Mouse (Mus musculus) forebrain, embryonic 10.5 days (tissue): Measurements from ENCODE around the gene Pycard. TPM values are rescaled to one million over a fixed set of nuclear protein-coding genes. Genes with fewer than 3 reads are reported as not detected.
"Not testable (repeated sequence)": the region's sequence is repeated elsewhere in the genome, so short reads cannot be mapped to it uniquely, and the experiment has no call there.

Experiments used
- DNase-seq: peaks from one replicate; pipeline ENCODE4 v3.0.0-alpha.2; 2017; ENCODE audit warnings: low spot score; ENCODE audit errors: extremely low spot score
- H3K27ac ChIP-seq: fragments of 300-500 bp; sonication (generic); 2 replicates; pipeline ENCODE4 v1.5.1; 2016; ENCODE audit warnings: mild to moderate bottlenecking
- H3K27me3 ChIP-seq: fragments of 300-500 bp; sonication (generic); 2 replicates; pipeline ENCODE4 v1.6.1; 2016; ENCODE audit warnings: mild to moderate bottlenecking; ENCODE audit not compliant: poor library complexity, severe bottlenecking
- H3K36me3 ChIP-seq: fragments of 300-500 bp; sonication (generic); replicated peaks from 2 replicates; pipeline ENCODE4 v1.6.1; 2016; ENCODE audit warnings: mild to moderate bottlenecking, moderate library complexity
- H3K4me1 ChIP-seq: fragments of 300-500 bp; sonication (generic); 2 replicates; pipeline ENCODE4 v1.6.1; 2016
- H3K4me3 ChIP-seq: fragments of 300-500 bp; sonication (generic); 2 replicates; pipeline ENCODE4 v1.5.1; 2016; ENCODE audit warnings: mild to moderate bottlenecking, moderate library complexity
- H3K9me3 ChIP-seq: fragments of 300-500 bp; sonication (generic); 2 replicates; pipeline ENCODE4 v1.6.1; 2016; ENCODE audit warnings: mild to moderate bottlenecking, moderate library complexity
- WGBS: fragments of 180-500 bp; shearing (Covaris S2); methylation state at CpG from one replicate; pipeline ENCODE4 v1.1.7; 2016; 5-methylcytosine and 5-hydroxymethylcytosine counted together
- polyA plus RNA-seq: library from polyadenylated mRNA; unstranded; fragments of >200 nt; fragmentation: Nextera tagmentation; extraction: Ambion mirVana; gene quantifications from 2 replicates; pipeline ENCODE4 v1.2.1, GENCODE M21; 2016

The Pycard gene
- polyA plus RNA-seq, 1 experiment from 2014 or later = 6.6 TPM

DNA sequence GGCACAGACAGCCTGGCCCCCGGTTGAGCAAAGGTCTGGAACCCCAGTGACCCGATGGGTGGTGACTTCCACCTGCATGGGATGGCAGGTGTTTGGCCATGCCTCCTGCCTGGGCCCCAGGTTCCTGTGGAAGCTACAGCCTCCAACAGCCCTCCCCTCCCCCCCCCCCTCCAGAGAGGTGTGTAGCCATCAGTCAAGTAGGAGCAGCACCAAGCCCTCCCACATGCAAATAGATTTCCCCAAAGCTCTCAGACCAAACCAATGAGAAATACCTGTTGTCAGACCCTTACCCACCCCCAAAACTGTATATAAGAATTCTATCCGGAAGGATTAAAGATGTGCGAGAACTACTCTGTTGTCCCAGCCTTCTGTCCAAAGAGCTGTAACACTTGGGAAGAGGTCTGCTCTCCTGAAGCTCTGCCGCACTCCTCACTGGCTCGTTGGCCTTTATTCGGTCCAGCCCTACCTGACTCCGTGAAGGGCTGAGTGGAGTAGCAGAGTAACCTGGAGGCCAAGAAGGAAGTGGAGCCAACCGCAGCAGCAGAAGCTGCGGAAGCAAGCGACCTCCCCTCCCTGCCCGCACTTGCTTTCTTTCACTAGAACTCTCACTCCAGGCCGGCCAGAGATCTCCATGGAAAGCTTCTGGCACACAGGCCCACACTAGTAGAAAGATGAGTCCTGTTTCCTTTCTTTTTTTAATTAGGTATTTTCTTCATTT, 40.6 kb downstream of the Pycard start:
- Histone ChIP-seq H3K27ac (no peak overlapping the region), H3K4me3 (no peak overlapping the region), H3K4me1 (no peaks in the 10 kb centered on the region), H3K36me3 (no peaks in the 10 kb centered on the region), H3K27me3 (no peaks in the 10 kb centered on the region), H3K9me3 (no peaks in the 10 kb centered on the region)
- no peak for DNase-seq
- WGBS = 42% methylated on average over 13 of the region's 13 CpGs

DNA sequence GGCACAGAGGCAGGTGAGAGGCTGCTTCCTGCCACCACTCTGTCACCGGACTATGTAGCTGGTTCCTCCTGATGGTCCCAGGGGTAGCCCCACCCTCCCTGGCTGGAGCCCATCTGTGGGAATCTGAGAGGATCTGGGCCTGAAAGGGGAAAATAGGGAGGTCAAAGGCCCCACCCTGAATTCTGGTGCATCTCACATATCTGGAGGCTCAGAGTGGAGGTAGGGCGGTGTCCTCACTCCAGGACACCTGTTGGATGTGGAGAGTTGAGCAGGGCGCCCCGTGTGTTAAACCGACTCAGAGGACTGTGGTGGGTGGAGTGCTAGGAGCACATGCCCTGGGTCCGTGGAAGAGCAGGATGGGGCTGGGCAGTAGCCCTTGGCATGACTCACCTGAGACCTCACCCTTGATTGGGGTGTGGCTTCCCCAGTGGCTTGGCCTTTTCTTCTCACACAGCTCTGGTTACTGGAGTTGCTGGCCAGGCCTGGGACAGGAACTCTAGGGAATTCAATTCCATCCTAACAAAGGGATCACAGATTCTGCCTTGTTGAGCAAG, 47.1 kb downstream of the Pycard start, which contains the start of gene Prss36:
Gene Prss36, minus strand, starts transcription at position 256 of the 554 bp plus-strand sequence.
- no peak for DNase-seq
- WGBS = 71% methylated on average over 6 of the region's 6 CpGs
- Histone ChIP-seq H3K4me1 (peaks cover 6% of the 10 kb centered on the region), H3K27me3 (peaks cover 38% of the 10 kb centered on the region), H3K4me3 (no peak within 1 kb of the TSS), H3K27ac (no peak within 1 kb of the TSS), H3K9me3 (no peaks in the 10 kb centered on the region), H3K36me3 (no peaks in the 10 kb centered on the region)

DNA sequence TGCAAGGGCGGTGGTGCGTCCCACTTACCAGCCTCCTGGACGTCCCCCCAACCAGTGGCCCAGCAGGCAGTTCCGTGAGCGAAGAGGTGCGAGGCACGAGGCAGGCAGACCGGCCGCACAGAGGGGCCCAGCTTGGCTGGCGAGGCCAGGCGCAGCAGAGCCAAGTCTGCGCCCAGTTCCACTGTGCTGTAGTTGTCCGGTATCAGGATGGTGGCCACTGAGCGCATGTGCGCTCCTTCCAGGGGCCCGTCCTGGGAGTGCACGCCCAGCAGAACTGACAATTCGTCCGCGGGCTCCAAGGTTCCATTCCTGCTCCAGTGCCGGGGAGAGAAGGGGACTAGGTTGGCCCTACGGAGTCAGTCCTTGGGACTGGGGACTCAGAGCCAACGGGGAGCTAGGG, 49.1 kb downstream of the Pycard start:
- no peaks in the 10 kb centered on the region for H3K9me3 ChIP-seq
- 24% methylated on average over 23 of the region's 23 CpGs for WGBS
- DNase-seq = no peak
- peaks cover 6% of the 10 kb centered on the region for H3K4me1 ChIP-seq
- H3K27me3 ChIP-seq = peaks cover 38% of the 10 kb centered on the region
- no peak overlapping the region for H3K27ac ChIP-seq
- H3K4me3 ChIP-seq = peak overlapping the region; percentile 20
- no peaks in the 10 kb centered on the region for H3K36me3 ChIP-seq

- H3K9me3 ChIP-seq, DNase-seq, H3K4me1 ChIP-seq, H3K27ac ChIP-seq, H3K4me3 ChIP-seq, H3K36me3 ChIP-seq: not testable (repeated sequence)
- 57% methylated on average over 2 of the region's 2 CpGs for WGBS
- peaks cover 38% of the 10 kb centered on the region for H3K27me3 ChIP-seq
Measured at GRCm38 (mm10) chr7:127942097-127942496, 51.6 kb downstream of the Pycard start.

Other genes with a start within 250 kb of the Pycard start
- 7.6 and 8.2 TPM in 2 replicates for gene Fbxl19, start 249.3 kb downstream of the Pycard start, polyA plus RNA-seq
- gene Orai3, start 224.1 kb downstream of the Pycard start, polyA plus RNA-seq = 8.4 and 9.8 TPM in 2 replicates
- 16.0 and 17.1 TPM in 2 replicates for gene Setd1a, start 217.2 kb downstream of the Pycard start, polyA plus RNA-seq
- gene Gm49388, start 208.3 kb downstream of the Pycard start, polyA plus RNA-seq = not detected in 2 replicates
- 5.4 and 5.8 TPM in 2 replicates for gene Hsd3b7, start 193.3 kb downstream of the Pycard start, polyA plus RNA-seq
- gene Stx4a, start 169.6 kb downstream of the Pycard start, polyA plus RNA-seq = 23.7 and 24.6 TPM in 2 replicates
- 5.5 and 6.1 TPM in 2 replicates for gene Stx1b, start 169.3 kb downstream of the Pycard start, polyA plus RNA-seq
- gene Zfp646, start 117.6 kb downstream of the Pycard start, polyA plus RNA-seq = 18.6 and 19.5 TPM in 2 replicates
- 39.9 and 41.8 TPM in 2 replicates for gene Zfp668, start 117.0 kb downstream of the Pycard start, polyA plus RNA-seq
- gene Prss53, start 102.9 kb downstream of the Pycard start, polyA plus RNA-seq = 0.32 and 0.49 TPM in 2 replicates
- not detected in 2 replicates for gene Gm21974, start 98.4 kb downstream of the Pycard start, polyA plus RNA-seq
- 32.2 and 41.4 TPM in 2 replicates for gene Vkorc1, start 98.2 kb downstream of the Pycard start, polyA plus RNA-seq
- 130 and 140 TPM in 2 replicates for gene Bckdk, start 89.8 kb downstream of the Pycard start, polyA plus RNA-seq
- gene Kat8, start 81.4 kb downstream of the Pycard start, polyA plus RNA-seq = 47.4 and 49.0 TPM in 2 replicates
- gene Prss8, start 63.8 kb downstream of the Pycard start, polyA plus RNA-seq = 5.0 and 5.9 TPM in 2 replicates
- gene Prss36, start 47.1 kb downstream of the Pycard start, polyA plus RNA-seq = 11.5 and 12.5 TPM in 2 replicates
- 362 and 407 TPM in 2 replicates for gene Fus, start 26.4 kb downstream of the Pycard start, polyA plus RNA-seq
- gene Trim72, start 10.1 kb upstream of the Pycard start, polyA plus RNA-seq = not detected in 2 replicates
- 0.33 and 0.40 TPM in 2 replicates for gene Itgam, start 68.8 kb upstream of the Pycard start, polyA plus RNA-seq
- gene Gm49368, start 68.8 kb upstream of the Pycard start, polyA plus RNA-seq = not detected in 2 replicates
- not detected in 2 replicates for gene Itgax, start 135.7 kb upstream of the Pycard start, polyA plus RNA-seq
- gene Itgad, start 160.5 kb upstream of the Pycard start, polyA plus RNA-seq = not detected in 2 replicates
- gene Cox6a2, start 212.5 kb upstream of the Pycard start, polyA plus RNA-seq = not detected in 2 replicates
- gene Armc5, start 243.5 kb upstream of the Pycard start, polyA plus RNA-seq = 15.3 and 15.4 TPM in 2 replicates
- gene 9130023H24Rik, start 244.2 kb upstream of the Pycard start, polyA plus RNA-seq = 10.0 and 10.7 TPM in 2 replicates